Mouse (Mus musculus): ENCODE data around the gene Fam102a. TPM values are rescaled to one million over a fixed set of nuclear protein-coding genes. Genes with fewer than 3 reads are reported as not detected.

Gene Fam102a
- polyA plus RNA-seq, 1 experiment from 2014 or later = 10.2 TPM

DNA sequence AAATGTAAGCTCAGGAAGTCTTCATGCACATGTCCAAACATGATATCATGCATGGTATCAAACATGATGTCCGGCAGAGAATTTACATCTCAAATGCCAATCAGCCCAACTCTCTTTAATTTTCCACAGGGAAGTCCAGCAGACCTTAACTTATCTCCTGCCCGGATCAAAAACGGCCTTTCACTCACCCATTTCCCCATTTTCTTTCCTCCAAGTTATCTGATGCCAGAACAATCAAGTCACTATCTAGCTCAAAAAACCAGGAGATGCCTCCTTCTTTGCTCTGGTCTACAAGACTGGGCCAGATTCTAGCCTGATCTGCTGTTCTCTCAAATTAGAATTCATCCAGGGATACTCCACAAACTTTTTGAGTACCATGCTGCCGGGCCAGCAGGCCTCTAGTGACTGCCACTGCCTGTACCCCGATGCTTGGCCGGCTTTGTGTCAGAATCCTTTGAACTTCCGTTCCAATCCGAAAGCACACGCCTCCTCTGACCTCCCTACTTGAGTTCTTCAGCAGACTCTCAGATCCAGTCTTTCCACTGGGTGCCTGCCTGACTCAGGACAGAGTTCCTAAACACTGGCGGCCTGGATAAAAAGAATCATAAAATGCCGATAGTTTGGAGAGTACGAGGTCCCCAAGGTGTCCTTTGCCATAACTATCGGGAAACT is 935 bp upstream of the Fam102a start:
- ATAC-seq (replicated peaks; ENCODE audit: insufficient number of reproducible peaks, low FRiP score, low TSS enrichment, low read depth) (0 out of 2 replicates have a peak, but pooled peaks have one; percentile 27), DNase-seq (ENCODE audit: low spot score) (peak; percentile 76)
- Histone ChIP-seq H3K9ac (replicated peaks; ENCODE audit: low read length) (peak overlapping the region; percentile 73), H3K4me3 (ENCODE audit: low read depth, low read length) (peak overlapping the region; percentile 95), H3K4me2 (ENCODE audit: low read depth, low read length) (peak overlapping the region; percentile 80), H3K9me3 (replicated peaks; ENCODE audit: control insufficient read depth, low read length) (no peaks in the 10 kb centered on the region), H3K27me3 (ENCODE audit: control insufficient read depth, insufficient read depth, low read length) (no peaks in the 10 kb centered on the region), H3K36me3 (replicated peaks; ENCODE audit: control insufficient read depth, insufficient read depth, low read depth, low read length) (no peaks in the 10 kb centered on the region), H3K27ac (replicated peaks; ENCODE audit: low read depth, low read length) (peak overlapping the region; percentile 91), H3K4me1 (ENCODE audit: control insufficient read depth, insufficient read depth, low read length) (peaks cover 12% of the 10 kb centered on the region)
- 9% methylated on average over 13 of the region's 13 CpGs for WGBS

- peak overlapping the region; percentile 94 for H3K27ac ChIP-seq (replicated peaks; ENCODE audit: low read depth, low read length)
- H3K4me1 ChIP-seq (ENCODE audit: control insufficient read depth, insufficient read depth, low read length) = peaks cover 15% of the 10 kb centered on the region
- H3K4me3 ChIP-seq (ENCODE audit: low read depth, low read length) = peak overlapping the region; percentile 95
- under 1% methylated on average over 44 of the region's 56 CpGs for WGBS
- peak overlapping the region; percentile 79 for H3K4me2 ChIP-seq (ENCODE audit: low read depth, low read length)
- 0 out of 2 replicates have a peak, but pooled peaks have one; percentile 0 for ATAC-seq (replicated peaks; ENCODE audit: insufficient number of reproducible peaks, low FRiP score, low TSS enrichment, low read depth)
- no peaks in the 10 kb centered on the region for H3K9me3 ChIP-seq (replicated peaks; ENCODE audit: control insufficient read depth, low read length)
- peak overlapping the region; percentile 88 for H3K9ac ChIP-seq (replicated peaks; ENCODE audit: low read length)
- no peaks in the 10 kb centered on the region for H3K36me3 ChIP-seq (replicated peaks; ENCODE audit: control insufficient read depth, insufficient read depth, low read depth, low read length)
- no peaks in the 10 kb centered on the region for H3K27me3 ChIP-seq (ENCODE audit: control insufficient read depth, insufficient read depth, low read length)
- peak; percentile 47 for DNase-seq (ENCODE audit: low spot score)
Measured at GRCm38 (mm10) chr2:32535501-32535991, 414 bp downstream of the Fam102a start.

DNA sequence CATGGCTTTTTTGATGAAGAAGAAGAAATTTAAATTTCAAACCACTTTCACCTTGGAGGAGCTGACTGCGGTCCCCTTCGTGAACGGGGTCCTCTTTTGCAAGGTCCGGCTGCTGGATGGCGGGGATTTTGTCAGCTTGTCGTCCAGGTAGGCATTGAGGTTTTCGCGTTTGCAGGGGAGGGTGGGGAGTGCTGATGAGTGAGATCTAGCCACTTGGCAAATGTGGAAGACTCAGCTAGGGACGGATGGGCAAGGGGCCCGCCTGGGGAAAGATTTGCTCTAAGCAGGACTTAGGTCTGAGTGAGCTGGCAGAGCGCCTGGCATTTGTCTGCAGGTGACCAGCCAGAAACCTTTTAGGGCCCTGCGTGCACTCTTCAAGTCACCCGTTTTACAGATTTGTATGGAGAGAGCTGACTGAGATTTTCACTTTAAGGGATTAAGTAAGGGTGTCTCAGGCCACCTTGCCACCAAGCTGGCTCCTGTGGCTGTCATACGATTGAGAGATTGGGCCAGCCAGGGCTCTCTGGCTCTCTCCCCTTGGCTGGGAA is 1.0 kb downstream of the Fam102a start:
- peak overlapping the region; percentile 88 for H3K9ac ChIP-seq (replicated peaks; ENCODE audit: low read length)
- no peaks in the 10 kb centered on the region for H3K9me3 ChIP-seq (replicated peaks; ENCODE audit: control insufficient read depth, low read length)
- H3K27ac ChIP-seq (replicated peaks; ENCODE audit: low read depth, low read length) = peak overlapping the region; percentile 22; the same call in 1 of the 2 replicates
- peak overlapping the region; percentile 95 for H3K4me3 ChIP-seq (ENCODE audit: low read depth, low read length)
- H3K36me3 ChIP-seq (replicated peaks; ENCODE audit: control insufficient read depth, insufficient read depth, low read depth, low read length) = no peaks in the 10 kb centered on the region
- ATAC-seq (replicated peaks; ENCODE audit: insufficient number of reproducible peaks, low FRiP score, low TSS enrichment, low read depth) (no peak), DNase-seq (ENCODE audit: low spot score) (no peak)
- peak overlapping the region; percentile 79 for H3K4me2 ChIP-seq (ENCODE audit: low read depth, low read length)
- no peaks in the 10 kb centered on the region for H3K27me3 ChIP-seq (ENCODE audit: control insufficient read depth, insufficient read depth, low read length)
- peaks cover 15% of the 10 kb centered on the region for H3K4me1 ChIP-seq (ENCODE audit: control insufficient read depth, insufficient read depth, low read length)
- under 1% methylated on average over 14 of the region's 14 CpGs for WGBS

DNA sequence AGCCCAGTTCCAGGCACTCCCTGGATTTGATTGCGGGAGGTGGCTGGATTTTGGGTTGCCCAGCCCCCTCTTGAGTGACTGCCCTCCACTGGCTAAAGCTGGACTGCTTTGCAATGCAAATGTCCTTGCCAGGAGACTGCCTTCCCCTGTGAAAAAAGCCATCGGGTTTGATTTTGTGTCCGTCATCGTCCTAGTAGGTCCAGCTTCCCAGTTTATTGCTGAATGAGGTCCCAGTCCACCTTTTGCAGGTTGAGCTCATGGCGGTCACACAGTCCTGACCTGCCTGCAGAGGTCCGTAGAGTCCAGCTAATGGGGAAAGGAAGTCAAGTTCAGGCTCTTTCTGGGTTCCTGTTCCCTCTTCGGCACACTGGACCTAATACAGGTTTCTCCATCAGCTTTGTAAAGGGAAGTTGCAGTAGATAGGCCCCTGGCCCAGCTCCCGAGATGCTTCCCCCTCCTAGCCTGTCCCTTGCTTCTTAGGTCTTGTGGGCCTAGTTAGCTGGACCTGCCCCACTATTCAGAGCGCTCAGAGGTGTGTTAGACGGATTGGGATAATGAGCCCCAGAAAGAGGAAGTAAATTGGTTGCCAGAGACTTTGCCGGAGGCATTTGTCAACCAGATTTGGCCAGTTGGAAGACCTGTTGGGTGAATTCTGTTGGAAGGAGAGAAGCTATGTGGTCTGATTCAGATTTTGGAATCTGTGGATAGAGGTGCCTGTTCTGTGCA is 1.7 kb downstream of the Fam102a start:
- Histone ChIP-seq H3K4me2 (ENCODE audit: low read depth, low read length) (peak overlapping the region; percentile 79), H3K4me1 (ENCODE audit: control insufficient read depth, insufficient read depth, low read length) (peaks cover 15% of the 10 kb centered on the region), H3K36me3 (replicated peaks; ENCODE audit: control insufficient read depth, insufficient read depth, low read depth, low read length) (no peaks in the 10 kb centered on the region), H3K9me3 (replicated peaks; ENCODE audit: control insufficient read depth, low read length) (no peaks in the 10 kb centered on the region), H3K27me3 (ENCODE audit: control insufficient read depth, insufficient read depth, low read length) (no peaks in the 10 kb centered on the region), H3K27ac (replicated peaks; ENCODE audit: low read depth, low read length) (0 out of 2 replicates have a peak overlapping the region, but pooled peaks have one; percentile 22), H3K4me3 (ENCODE audit: low read depth, low read length) (peak overlapping the region; percentile 95), H3K9ac (replicated peaks; ENCODE audit: low read length) (peak overlapping the region; percentile 88)
- 3% methylated on average over 11 of the region's 11 CpGs for WGBS
- DNase-seq (ENCODE audit: low spot score) = peak; percentile 48
- ATAC-seq (replicated peaks; ENCODE audit: insufficient number of reproducible peaks, low FRiP score, low TSS enrichment, low read depth) = no peak

- ATAC-seq (replicated peaks; ENCODE audit: insufficient number of reproducible peaks, low FRiP score, low TSS enrichment, low read depth) (no peak), DNase-seq (ENCODE audit: low spot score) (peak; percentile 48)
- Histone ChIP-seq H3K9ac (replicated peaks; ENCODE audit: low read length) (peak overlapping the region; percentile 88), H3K4me3 (ENCODE audit: low read depth, low read length) (peak overlapping the region; percentile 95), H3K4me2 (ENCODE audit: low read depth, low read length) (peak overlapping the region; percentile 79), H3K27ac (replicated peaks; ENCODE audit: low read depth, low read length) (no peak overlapping the region), H3K36me3 (replicated peaks; ENCODE audit: control insufficient read depth, insufficient read depth, low read depth, low read length) (no peaks in the 10 kb centered on the region), H3K27me3 (ENCODE audit: control insufficient read depth, insufficient read depth, low read length) (no peaks in the 10 kb centered on the region), H3K4me1 (ENCODE audit: control insufficient read depth, insufficient read depth, low read length) (peaks cover 15% of the 10 kb centered on the region), H3K9me3 (replicated peaks; ENCODE audit: control insufficient read depth, low read length) (no peaks in the 10 kb centered on the region)
- WGBS = 8% methylated on average over 9 of the region's 9 CpGs
Measured at GRCm38 (mm10) chr2:32537360-32537905, 2.3 kb downstream of the Fam102a start.

DNA sequence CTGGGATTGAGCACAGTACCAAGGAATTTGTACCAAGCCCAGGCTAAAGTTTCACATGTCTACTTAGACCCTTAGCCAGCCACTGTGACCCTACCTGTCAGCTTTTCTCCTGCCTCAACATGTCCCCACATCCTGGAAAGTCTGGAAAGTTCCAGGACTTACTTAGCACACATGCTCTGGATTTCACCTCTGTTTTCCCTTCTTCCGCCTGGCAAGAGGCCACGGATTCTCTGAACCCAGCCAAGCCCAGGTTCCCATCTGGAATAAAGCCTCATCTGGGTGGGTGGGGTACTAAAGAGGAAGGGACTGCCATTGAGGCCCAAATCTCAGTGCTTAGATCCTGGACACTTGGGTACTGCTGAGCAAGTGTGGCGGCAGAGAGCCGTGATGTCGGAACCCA is 2.8 kb downstream of the Fam102a start:
- 69% methylated on average over 5 of the region's 5 CpGs for WGBS
- Histone ChIP-seq H3K27me3 (ENCODE audit: control insufficient read depth, insufficient read depth, low read length) (no peaks in the 10 kb centered on the region), H3K36me3 (replicated peaks; ENCODE audit: control insufficient read depth, insufficient read depth, low read depth, low read length) (no peaks in the 10 kb centered on the region), H3K9me3 (replicated peaks; ENCODE audit: control insufficient read depth, low read length) (no peaks in the 10 kb centered on the region), H3K27ac (replicated peaks; ENCODE audit: low read depth, low read length) (no peak overlapping the region), H3K4me2 (ENCODE audit: low read depth, low read length) (peak overlapping the region; percentile 79), H3K9ac (replicated peaks; ENCODE audit: low read length) (no peak overlapping the region; the same call in 1 of the 2 replicates), H3K4me3 (ENCODE audit: low read depth, low read length) (peak overlapping the region; percentile 95), H3K4me1 (ENCODE audit: control insufficient read depth, insufficient read depth, low read length) (peaks cover 15% of the 10 kb centered on the region)
- ATAC-seq (replicated peaks; ENCODE audit: insufficient number of reproducible peaks, low FRiP score, low TSS enrichment, low read depth) (no peak), DNase-seq (ENCODE audit: low spot score) (no peak)

- no peak overlapping the region for H3K4me3 ChIP-seq (ENCODE audit: low read depth, low read length)
- H3K27ac ChIP-seq (replicated peaks; ENCODE audit: low read depth, low read length) = no peak overlapping the region
Measured at GRCm38 (mm10) chr2:32538461-32538860, 3.3 kb downstream of the Fam102a start.

More at GRCm38 (mm10) chr2:32538461-32538860, 3.3 kb downstream of the Fam102a start:
- DNase-seq (ENCODE audit: low spot score) (no peak), ATAC-seq (replicated peaks; ENCODE audit: insufficient number of reproducible peaks, low FRiP score, low TSS enrichment, low read depth) (no peak)
- peaks cover 15% of the 10 kb centered on the region; the same call in 1 of the 2 replicates for H3K4me1 ChIP-seq (ENCODE audit: control insufficient read depth, insufficient read depth, low read length)
- H3K36me3 ChIP-seq (replicated peaks; ENCODE audit: control insufficient read depth, insufficient read depth, low read depth, low read length) = no peaks in the 10 kb centered on the region
- WGBS = 74% methylated on average over 4 of the region's 4 CpGs
- no peak overlapping the region for H3K9ac ChIP-seq (replicated peaks; ENCODE audit: low read length)
- no peaks in the 10 kb centered on the region for H3K27me3 ChIP-seq (ENCODE audit: control insufficient read depth, insufficient read depth, low read length)
- H3K9me3 ChIP-seq (replicated peaks; ENCODE audit: control insufficient read depth, low read length) = no peaks in the 10 kb centered on the region
- H3K4me2 ChIP-seq (ENCODE audit: low read depth, low read length) = no peak overlapping the region
